Mouse (Mus musculus) small intestine, adult 2 months (tissue): ENCODE data around the gene Bfsp2. TPM values are rescaled to one million over a fixed set of nuclear protein-coding genes. Genes with fewer than 3 reads are reported as not detected.

Experiments
- H3K27ac ChIP-seq: fragments of 200-500 bp; 2 replicates; pipeline ENCODE4 v1.5.1; 2012; ENCODE audit warnings: low read depth, low read length, control low read depth, inconsistent platforms; ENCODE audit not compliant: insufficient read depth
- H3K27me3 ChIP-seq: fragments of 200-500 bp; 2 replicates; pipeline ENCODE4 v1.6.1; 2012; ENCODE audit warnings: mild to moderate bottlenecking, moderate library complexity, low read length, inconsistent platforms; ENCODE audit not compliant: control insufficient read depth, insufficient read depth
- H3K36me3 ChIP-seq: fragments of 200-500 bp; 2 replicates; pipeline ENCODE4 v1.6.1; 2012; ENCODE audit warnings: mild to moderate bottlenecking, low read length, control low read depth, inconsistent platforms; ENCODE audit not compliant: control insufficient read depth, insufficient read depth
- H3K4me1 ChIP-seq: fragments of 200-500 bp; 2 replicates; pipeline ENCODE4 v1.6.1; 2012; ENCODE audit warnings: low read length, inconsistent platforms, mixed read lengths; ENCODE audit not compliant: control insufficient read depth, insufficient read depth, insufficient read length
- H3K4me3 ChIP-seq: fragments of 200-500 bp; 2 replicates; pipeline ENCODE4 v1.5.1; 2012; ENCODE audit warnings: low read depth, mild to moderate bottlenecking, control low read depth, inconsistent platforms, low read length, moderate library complexity
- CTCF ChIP-seq: fragments of 200-500 bp; IDR thresholded peaks from 2 replicates; pipeline ENCODE4 v1.5.1; 2012; ENCODE audit warnings: low read depth, mild to moderate bottlenecking, control low read depth, inconsistent platforms, low read length, moderate library complexity, mixed read lengths; ENCODE audit not compliant: insufficient replicate concordance, insufficient read length; ENCODE audit errors: extremely low read depth
- POLR2A ChIP-seq: fragments of 200-500 bp; IDR thresholded peaks from 2 replicates; pipeline ENCODE4 v1.6.1; 2012; ENCODE audit warnings: low read depth, mild to moderate bottlenecking, control low read depth, inconsistent platforms, low read length, moderate library complexity
- WGBS: fragments of 180-500 bp; shearing (Covaris S2); methylation state at CpG from one replicate; pipeline ENCODE4 v1.1.7; 2018; 5-methylcytosine and 5-hydroxymethylcytosine counted together
- polyA plus RNA-seq: library from polyadenylated mRNA; depleted of rRNA; stranded (reverse); fragments of >200 nt; gene quantifications from 2 replicates; pipeline ENCODE4 v1.2.3, GENCODE M21; 2012

Gene Bfsp2
- polyA plus RNA-seq, 1 experiment, result 1.1 TPM

GRCm38 (mm10) chr9:103485606-103486005 lies 5.4 kb upstream of the Bfsp2 start:
- WGBS, result 44% methylated on average over 8 of the region's 8 CpGs
- Histone ChIP-seq H3K4me1 (no peaks in the 10 kb centered on the region), H3K36me3 (no peaks in the 10 kb centered on the region), H3K27ac (no peak overlapping the region), H3K27me3 (no peaks in the 10 kb centered on the region), H3K4me3 (no peak overlapping the region)
- TF ChIP-seq CTCF (no peak), POLR2A (no peak)

DNA sequence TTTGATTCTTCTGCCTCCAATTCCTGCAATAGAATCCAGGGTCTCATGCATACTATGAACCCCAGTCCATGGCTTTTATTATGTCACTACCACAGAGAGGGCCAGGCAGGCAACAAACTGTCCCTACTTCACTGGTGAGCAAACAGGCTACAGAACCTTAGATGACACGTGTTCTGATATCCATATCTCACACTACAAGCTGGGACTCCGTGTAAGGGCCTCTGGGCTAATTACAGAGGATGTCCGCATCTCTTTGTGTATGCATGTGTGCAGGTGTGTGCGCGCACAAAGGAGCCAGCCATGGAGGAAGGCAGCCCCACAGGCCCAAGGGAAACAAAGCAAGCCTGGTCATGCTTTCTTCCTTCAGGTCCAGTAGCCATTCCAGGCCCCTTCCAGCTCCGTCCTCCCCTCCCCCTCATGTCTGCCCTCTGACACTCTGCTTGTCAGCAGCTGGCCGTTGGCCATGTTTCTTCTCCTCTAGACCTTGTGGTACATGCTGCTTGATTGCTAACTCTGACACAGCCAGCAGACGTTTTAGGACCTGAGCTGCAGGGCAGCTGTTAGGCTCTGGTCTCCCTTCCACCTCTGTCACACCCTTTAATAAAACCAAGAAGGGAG lies 492 bp upstream of the Bfsp2 start:
- Histone ChIP-seq H3K4me3 (no peak overlapping the region), H3K27ac (no peak overlapping the region), H3K27me3 (no peaks in the 10 kb centered on the region), H3K4me1 (no peaks in the 10 kb centered on the region), H3K36me3 (no peaks in the 10 kb centered on the region)
- 45% methylated on average over 8 of the region's 8 CpGs for WGBS
- TF ChIP-seq POLR2A, result no peak
- no peak for TF ChIP-seq CTCF

DNA sequence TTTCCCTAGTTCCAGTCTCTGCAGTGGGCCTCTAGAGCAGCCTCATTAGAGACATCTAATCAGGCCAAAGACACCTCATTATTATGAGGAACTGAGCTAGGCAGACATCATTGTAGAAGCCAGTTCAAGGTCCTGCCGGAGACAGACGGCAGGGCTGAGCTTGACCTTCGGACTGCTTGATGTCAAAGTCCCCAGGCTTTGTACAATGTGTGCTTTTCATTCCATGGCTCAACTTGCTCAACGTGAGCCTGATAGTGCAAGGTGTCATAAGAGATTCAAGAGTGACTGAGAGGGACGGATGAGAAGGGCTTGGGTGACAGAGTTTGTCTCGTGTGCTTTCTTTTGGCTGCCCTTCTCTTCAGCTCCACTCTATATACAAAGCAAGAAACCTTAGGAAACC lies 4.8 kb downstream of the Bfsp2 start:
- WGBS, result 30% methylated on average over 6 of the region's 6 CpGs
- no peak overlapping the region for H3K4me3 ChIP-seq
- H3K36me3 ChIP-seq, result no peaks in the 10 kb centered on the region
- no peaks in the 10 kb centered on the region; the same call in 1 of the 2 replicates for H3K4me1 ChIP-seq
- TF ChIP-seq CTCF, result no peak
- no peak for TF ChIP-seq POLR2A
- no peaks in the 10 kb centered on the region for H3K27me3 ChIP-seq
- no peak overlapping the region for H3K27ac ChIP-seq

DNA sequence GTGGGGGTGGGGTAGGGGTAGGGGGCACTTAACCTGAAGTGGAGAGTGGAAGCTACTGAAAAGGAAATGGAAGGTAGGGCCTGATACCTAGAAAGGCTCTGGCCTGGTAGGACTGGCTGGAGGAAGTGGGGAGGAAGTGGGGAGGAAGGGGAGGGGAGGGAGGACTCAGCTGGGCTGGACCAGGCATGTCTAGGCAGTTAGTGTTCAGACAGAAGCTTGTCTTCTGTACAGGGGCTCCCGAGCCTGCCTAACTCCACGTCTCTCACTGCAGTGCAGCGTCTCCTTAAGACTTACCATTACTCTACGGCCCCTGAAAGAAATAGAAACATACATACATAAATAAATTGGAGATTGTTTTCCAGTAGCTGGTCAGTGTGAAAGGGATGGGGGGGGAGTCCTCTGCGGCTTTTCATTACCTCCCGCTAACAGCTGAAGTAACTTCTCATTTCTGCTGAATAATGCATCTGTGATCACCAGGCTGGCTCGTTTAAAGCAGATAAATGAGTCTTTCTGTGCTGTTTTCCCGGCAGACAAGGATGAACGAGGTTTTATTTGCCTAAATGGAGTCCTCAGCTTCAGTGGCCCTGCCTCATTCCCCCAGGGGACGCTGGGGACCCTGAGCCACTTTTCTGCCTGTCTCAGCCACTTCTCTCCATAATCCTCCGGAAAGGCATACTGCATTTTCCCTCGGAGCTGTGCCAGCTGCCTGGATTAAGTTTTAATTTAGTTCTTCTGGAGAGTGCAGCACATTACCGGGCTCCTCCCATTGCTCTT lies 6.1 kb downstream of the Bfsp2 start:
- Histone ChIP-seq H3K36me3 (no peaks in the 10 kb centered on the region), H3K27ac (no peak overlapping the region), H3K4me3 (no peak overlapping the region), H3K4me1 (no peaks in the 10 kb centered on the region; the same call in 1 of the 2 replicates), H3K27me3 (no peaks in the 10 kb centered on the region)
- 59% methylated on average over 13 of the region's 13 CpGs for WGBS
- TF ChIP-seq POLR2A (no peak), CTCF (no peak)

GRCm38 (mm10) chr9:103471784-103472183 lies 8.4 kb downstream of the Bfsp2 start:
- 29% methylated on average over 11 of the region's 11 CpGs for WGBS
- TF ChIP-seq POLR2A (no peak), CTCF (no peak)
- H3K36me3 ChIP-seq, result no peaks in the 10 kb centered on the region
- no peaks in the 10 kb centered on the region for H3K27me3 ChIP-seq
- H3K4me1 ChIP-seq, result no peaks in the 10 kb centered on the region; the same call in 1 of the 2 replicates
- no peak overlapping the region for H3K27ac ChIP-seq
- H3K4me3 ChIP-seq, result no peak overlapping the region

- no peak overlapping the region for H3K27ac ChIP-seq
- H3K4me1 ChIP-seq, result no peaks in the 10 kb centered on the region
- H3K27me3 ChIP-seq, result no peaks in the 10 kb centered on the region
- TF ChIP-seq POLR2A, result no peak
- TF ChIP-seq CTCF, result peak; percentile 33; the same call in 1 of the 2 replicates
- H3K36me3 ChIP-seq, result no peaks in the 10 kb centered on the region
- no peak overlapping the region for H3K4me3 ChIP-seq
- 58% methylated on average over 5 of the region's 5 CpGs for WGBS
Observed at GRCm38 (mm10) chr9:103469516-103469915, 10.7 kb downstream of the Bfsp2 start.

- H3K27me3 ChIP-seq, result no peaks in the 10 kb centered on the region
- H3K27ac ChIP-seq, result no peak overlapping the region
- TF ChIP-seq POLR2A (no peak), CTCF (no peak)
- H3K4me1 ChIP-seq, result no peaks in the 10 kb centered on the region
- H3K4me3 ChIP-seq, result no peak overlapping the region
- no peaks in the 10 kb centered on the region for H3K36me3 ChIP-seq
- 80% methylated on average over 7 of the region's 7 CpGs for WGBS
Observed at GRCm38 (mm10) chr9:103468911-103469310, 11.3 kb downstream of the Bfsp2 start.
